Comparison of ENCODE assay signal across 8 mouse cellular contexts in genomic region chr6:128099871-128100270, GRCm38 (mm10). TPM values are rescaled to one million over a fixed set of nuclear protein-coding genes. Genes with fewer than 3 reads are reported as not detected.
A peak's percentile ranks its signal among the peaks of the same experiment; 100 is the strongest.
DNase-seq lines count a peak whose midpoint lies in the region; TF ChIP-seq lines count a peak whose summit lies in the region.
"Had no signal": no experiment of that assay in that cellular context is flagged by ENCODE, and none has a peak within 500 bp of the region (broad histone marks: within the 10 kb centered on the region; RNA-seq: fewer than 3 reads in every experiment).

No protein-coding gene starts in this region.

- peaks cover 50% of the 10 kb centered on the region for H3K4me1 ChIP-seq in E14TG2a.4 (replicated peaks; ENCODE audit: low read depth, low read length)
- no peaks in the 10 kb centered on the region for H3K4me1 ChIP-seq in MEL (ENCODE audit: control insufficient read depth in 1 of 2, insufficient read depth in 2 of 2, low read length in 2 of 2)

- H3K27ac ChIP-seq in layer of hippocampus, adult 2 months: peak overlapping the region; percentile 58
- H3K27ac ChIP-seq in MEL (ENCODE audit: control insufficient read depth, low read depth, low read length): no peak overlapping the region
- H3K27ac ChIP-seq: hindbrain, embryonic 12.5 days had no signal

- no peak for TF ChIP-seq POLR2A in MEL (IDR thresholded peaks at IDR 0.05; ENCODE audit: control insufficient read depth in 1 of 2, insufficient read depth in 1 of 2, low read depth in 1 of 2, low read length in 2 of 2, poor library complexity in 1 of 2)

- H3K9ac ChIP-seq in MEL (ENCODE audit: control insufficient read depth, low read depth, low read length, poor library complexity, severe bottlenecking): no peak overlapping the region
- H3K9ac ChIP-seq: hindbrain, embryonic 12.5 days had no signal

- peak; percentile 78 for TF ChIP-seq CTCF in layer of hippocampus, adult 2 months (conservative IDR thresholded peaks at IDR 0.05)
- TF ChIP-seq CTCF in E14TG2a.4 (conservative IDR thresholded peaks at IDR 0.05; ENCODE audit: low read length): peak; percentile 81
- peak; percentile 6 to 51 (median 19); a peak in 3 of 6 replicates for TF ChIP-seq CTCF in MEL (IDR thresholded peaks at IDR 0.05 in 2 of 3, conservative IDR thresholded peaks at IDR 0.05 in 1 of 3; ENCODE audit: control insufficient read depth in 1 of 3, insufficient read depth in 1 of 3, low read depth in 2 of 3, low read length in 3 of 3, poor library complexity in 1 of 3, severe bottlenecking in 1 of 3)

- DNase-seq in layer of hippocampus, adult 2 months (ENCODE audit: low spot score in 2 of 2): no peak
- no peak for DNase-seq in layer of hippocampus, postnatal 14 days (ENCODE audit: low spot score in 2 of 2)
- DNase-seq in MEL (ENCODE audit: low read depth, low spot score): peak; percentile 12
- DNase-seq in kidney, postnatal 4 days: peak; percentile 55 to 65
- no peak for DNase-seq in adrenal gland, postnatal 25 days
- no peak for DNase-seq in frontal cortex, postnatal 10 days (ENCODE audit: low spot score in 2 of 2)

- TF ChIP-seq RAD21 in MEL (IDR thresholded peaks at IDR 0.05; ENCODE audit: low read depth, low read length): no peak; the same call in 1 of the 2 replicates

- TF ChIP-seq EP300 in MEL (IDR thresholded peaks at IDR 0.05; ENCODE audit: low read depth in 1 of 2, low read length in 2 of 2): no peak

- no peaks in the 10 kb centered on the region for H3K27me3 ChIP-seq in E14TG2a.4 (ENCODE audit: insufficient read depth, low read length)
- H3K27me3 ChIP-seq in MEL (ENCODE audit: control insufficient read depth in 1 of 2, insufficient read depth in 2 of 2, low read length in 2 of 2): no peaks in the 10 kb centered on the region

- H3K9me3 ChIP-seq in E14TG2a.4 (ENCODE audit: low read length): no peaks in the 10 kb centered on the region
- H3K9me3 ChIP-seq in MEL (replicated peaks; ENCODE audit: insufficient read depth, low read length): no peaks in the 10 kb centered on the region
- H3K9me3 ChIP-seq: hindbrain, embryonic 12.5 days had no signal

- H3K36me3 ChIP-seq in E14TG2a.4 (ENCODE audit: insufficient read depth, low read length): no peaks in the 10 kb centered on the region; the same call in 1 of the 2 replicates
- H3K36me3 ChIP-seq in MEL (ENCODE audit: control insufficient read depth in 1 of 2, insufficient read depth in 2 of 2, low read length in 2 of 2): no peaks in the 10 kb centered on the region
- H3K36me3 ChIP-seq: hindbrain, embryonic 12.5 days had no signal

- no peaks in the 10 kb centered on the region for H3K79me2 ChIP-seq in MEL (ENCODE audit: control insufficient read depth, insufficient read depth, low read length, poor library complexity)

- no peak overlapping the region for H3K4me3 ChIP-seq in layer of hippocampus, adult 2 months
- H3K4me3 ChIP-seq in E14TG2a.4 (replicated peaks; ENCODE audit: low read length) (no peak overlapping the region), MEL (ENCODE audit: control insufficient read depth in 1 of 2, insufficient read depth in 1 of 2, low read depth in 2 of 2, low read length in 2 of 2) (no peak overlapping the region)
- H3K4me3 ChIP-seq: hindbrain, embryonic 12.5 days had no signal

TF ChIP-seq in MEL, 35 proteins besides CTCF, POLR2A, EP300 and RAD21:
- no peak for TF ChIP-seq JUND (IDR thresholded peaks at IDR 0.05; ENCODE audit: low read depth, low read length)
- no peak for TF ChIP-seq MXI1 (IDR thresholded peaks at IDR 0.05; ENCODE audit: low read depth, low read length)
- no peak for TF ChIP-seq GABPA (IDR thresholded peaks at IDR 0.05; ENCODE audit: low read depth, low read length)
- TF ChIP-seq USF2 (IDR thresholded peaks at IDR 0.05; ENCODE audit: borderline replicate concordance in 1 of 2, insufficient read depth in 1 of 2, low read depth in 1 of 2, low read length in 2 of 2): no peak
- no peak for TF ChIP-seq HCFC1 (IDR thresholded peaks at IDR 0.05; ENCODE audit: low read depth, low read length)
- TF ChIP-seq POLR2AphosphoS5 (IDR thresholded peaks at IDR 0.05; ENCODE audit: borderline replicate concordance, low read depth, low read length): no peak
- TF ChIP-seq ZKSCAN1 (IDR thresholded peaks at IDR 0.05; ENCODE audit: low read depth, low read length): no peak
- TF ChIP-seq MAFK (IDR thresholded peaks at IDR 0.05; ENCODE audit: borderline replicate concordance, low read depth, low read length): no peak
- no peak for TF ChIP-seq NELFE (IDR thresholded peaks at IDR 0.05; ENCODE audit: low read depth, low read length)
- no peak for TF ChIP-seq SIN3A (IDR thresholded peaks at IDR 0.05; ENCODE audit: low read length)
- TF ChIP-seq MEF2A (IDR thresholded peaks at IDR 0.05; ENCODE audit: extremely low read depth, insufficient replicate concordance, low read depth, low read length, poor library complexity, severe bottlenecking): no peak
- no peak for TF ChIP-seq TCF12 (IDR thresholded peaks at IDR 0.05; ENCODE audit: low read depth, low read length)
- no peak for TF ChIP-seq KAT2A (conservative IDR thresholded peaks at IDR 0.05; ENCODE audit: low read depth, low read length)
- TF ChIP-seq MYB (IDR thresholded peaks at IDR 0.05; ENCODE audit: low read depth, low read length): no peak
- TF ChIP-seq TAL1 (IDR thresholded peaks at IDR 0.05; ENCODE audit: low read length): no peak
- no peak for TF ChIP-seq TBP (IDR thresholded peaks at IDR 0.05; ENCODE audit: low read depth, low read length)
- no peak for TF ChIP-seq ELF1 (IDR thresholded peaks at IDR 0.05; ENCODE audit: low read depth, low read length)
- TF ChIP-seq BHLHE40 (IDR thresholded peaks at IDR 0.05; ENCODE audit: borderline replicate concordance, low read depth, low read length): no peak
- TF ChIP-seq ZMIZ1 (IDR thresholded peaks at IDR 0.05; ENCODE audit: low read depth, low read length): no peak
- no peak for TF ChIP-seq UBTF (IDR thresholded peaks at IDR 0.05; ENCODE audit: borderline replicate concordance, insufficient read depth, low read depth, low read length)

RNA-seq across cellular contexts. Expression of gene Tspan9, which starts 43.5 kb away (rescaled TPM):
- total RNA-seq in layer of hippocampus, adult 2 months (2021): 10 to 100 TPM; 42.2 to 45.6 TPM
- 10 to 100 TPM; 62.9 to 72.9 TPM for total RNA-seq in layer of hippocampus, postnatal 14 days (2021)
- total RNA-seq in MEL (2012; rRNA removed): 0.08 TPM in 1 of 2 replicates, not detected in the other
- polyA plus RNA-seq in MEL (2012; ENCODE audit: insufficient read depth in 1 of 2, insufficient read length in 2 of 2, low read depth in 1 of 2, low replicate concordance in 2 of 2, missing spikeins in 1 of 2): 1 to 10 TPM in 1 of 2 experiments, not detected in 1; 3.4 TPM
- 44.1 and 46.6 TPM in 2 replicates for total RNA-seq in adrenal gland, postnatal 25 days (2021)

Comparison
In these comparisons a context has a peak if more than half of its experiments do, and no peak if none do; other contexts are left out.
1. DNase-seq: peak in MEL (single experiment) and kidney, postnatal 4 days (2 of 2); none in layer of hippocampus, adult 2 months (0 of 2), layer of hippocampus, postnatal 14 days (0 of 2), adrenal gland, postnatal 25 days (single experiment) and frontal cortex, postnatal 10 days (0 of 2).
2. CTCF ChIP-seq: peak in every context shown above with its lines; median percentile 81 in E14TG2a.4; 78 in layer of hippocampus, adult 2 months; 19 in MEL.
3. RNA of gene Tspan9, which starts 43.5 kb away (total RNA-seq): 62.9 to 72.9 TPM in layer of hippocampus, postnatal 14 days, 44.1 to 46.6 TPM in adrenal gland, postnatal 25 days and 42.2 to 45.6 TPM in layer of hippocampus, adult 2 months; 0.08 TPM in MEL; every median in the first group is over 10 times any median in the second.